Mouse (Mus musculus) induced T-regulatory cell, adult 2 months (primary cell): ENCODE measurements at regions not wholly inside any gene's neighbourhood (a gene's known extent, or its start where the extent isn't known, plus 50 kb on each side); places are given as distances from the start of the nearest gene placed in this dataset.

ENCODE experiments used
- DNase-seq: peaks from one replicate; pipeline ENCODE4 v3.0.0-alpha.2; 2012; ENCODE audit warnings: low read depth

GRCm38 (mm10) chr4:7642878-7643590, 595.8 kb downstream of the Car8 start:
- DNase-seq = no peak

DNA sequence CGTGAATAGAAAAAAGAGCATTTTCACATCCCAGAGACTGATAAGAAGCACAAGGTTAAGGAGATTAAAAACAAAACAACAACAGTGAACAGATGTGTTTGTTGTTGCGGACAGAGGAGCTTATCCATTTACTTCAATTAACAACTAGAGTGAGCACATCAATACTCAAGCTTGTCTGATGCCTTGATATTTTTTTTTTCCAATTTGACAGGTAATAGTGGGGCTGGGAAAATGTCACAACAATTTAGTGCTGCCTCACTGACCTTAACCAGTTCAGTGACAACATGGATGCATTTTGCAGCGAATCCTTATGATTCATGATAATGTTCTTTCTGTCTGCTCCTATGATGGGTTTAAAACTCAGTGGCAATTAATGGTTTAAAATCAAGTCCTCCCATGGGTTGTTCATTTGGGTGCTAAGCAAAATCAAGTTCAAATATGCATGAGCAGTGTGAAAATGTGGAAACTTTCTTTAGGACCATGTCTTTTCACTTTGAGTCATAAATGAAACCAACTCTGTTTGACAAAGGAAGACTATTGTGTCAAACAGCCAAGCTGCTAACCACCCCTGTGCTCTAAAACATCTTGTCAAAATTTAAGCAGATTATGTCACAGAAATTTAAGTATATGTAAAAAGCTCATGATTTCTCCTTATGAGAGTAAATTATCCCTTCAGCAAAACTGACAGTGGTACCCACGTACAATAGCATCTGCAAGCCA, 641.0 kb downstream of the Car8 start:
- DNase-seq = peak; percentile 58

DNA sequence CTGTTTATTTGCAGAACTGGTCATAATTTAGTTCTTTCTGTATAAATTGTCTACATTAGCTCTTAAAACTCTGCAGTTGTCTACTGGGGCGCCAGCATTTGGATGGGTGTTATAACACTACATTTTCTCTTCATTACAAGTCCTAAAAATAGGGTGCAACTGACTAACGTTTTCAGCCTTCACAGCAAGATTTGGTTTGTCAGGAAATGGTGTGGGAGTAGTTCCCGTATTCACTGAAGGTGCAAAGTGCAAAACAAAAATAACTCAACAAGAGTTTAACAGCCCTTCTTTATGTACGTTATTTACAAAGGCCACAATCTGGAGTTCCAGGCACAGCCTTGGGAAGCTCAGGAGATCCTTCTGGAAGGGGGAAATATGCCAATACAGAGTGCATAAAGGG, 642.7 kb downstream of the Car8 start:
- DNase-seq = peak; percentile 38

GRCm38 (mm10) chr4:7583851-7584250, 655.0 kb downstream of the Car8 start:
- DNase-seq = no peak

- DNase-seq = no peak
These were observed 656.9 kb downstream of the Car8 start for GRCm38 (mm10) chr4:7581931-7582330.

- DNase-seq = no peak
These were observed 657.5 kb downstream of the Car8 start for GRCm38 (mm10) chr4:7581220-7581916.

DNA sequence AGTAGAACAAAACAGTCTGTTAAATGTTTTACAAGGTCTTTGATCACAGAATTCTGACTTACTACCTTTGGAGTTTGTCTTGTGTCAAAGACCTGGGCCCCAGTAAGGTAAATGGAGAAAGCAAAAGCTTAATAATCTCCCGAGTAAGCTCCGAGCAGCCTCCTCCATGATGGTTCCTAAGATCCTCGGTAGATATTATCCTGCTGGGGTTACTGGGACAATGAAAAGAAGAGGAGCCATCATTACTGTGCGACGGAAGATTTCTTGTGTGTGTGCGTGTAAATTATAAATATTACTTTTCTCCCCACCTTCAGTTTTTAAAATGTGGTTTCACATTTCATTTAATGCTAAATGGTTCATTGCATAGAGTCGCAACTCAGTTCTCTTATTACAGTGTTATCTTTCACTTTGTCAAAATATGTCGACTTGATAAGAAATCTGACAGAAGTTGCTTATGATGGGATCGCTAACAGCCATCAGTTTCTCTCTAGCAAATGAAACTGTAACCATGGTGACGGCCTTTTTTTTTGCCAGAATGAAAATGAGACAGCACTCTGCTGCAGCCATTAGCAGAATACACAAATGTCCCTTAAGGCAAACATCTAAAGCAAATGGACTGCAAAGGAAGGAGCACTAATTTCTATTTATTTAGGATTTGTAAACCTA, 658.2 kb downstream of the Car8 start:
- DNase-seq = peak; percentile 71

- DNase-seq = no peak
These were observed 664.8 kb downstream of the Car8 start for GRCm38 (mm10) chr4:7574011-7574410.

DNA sequence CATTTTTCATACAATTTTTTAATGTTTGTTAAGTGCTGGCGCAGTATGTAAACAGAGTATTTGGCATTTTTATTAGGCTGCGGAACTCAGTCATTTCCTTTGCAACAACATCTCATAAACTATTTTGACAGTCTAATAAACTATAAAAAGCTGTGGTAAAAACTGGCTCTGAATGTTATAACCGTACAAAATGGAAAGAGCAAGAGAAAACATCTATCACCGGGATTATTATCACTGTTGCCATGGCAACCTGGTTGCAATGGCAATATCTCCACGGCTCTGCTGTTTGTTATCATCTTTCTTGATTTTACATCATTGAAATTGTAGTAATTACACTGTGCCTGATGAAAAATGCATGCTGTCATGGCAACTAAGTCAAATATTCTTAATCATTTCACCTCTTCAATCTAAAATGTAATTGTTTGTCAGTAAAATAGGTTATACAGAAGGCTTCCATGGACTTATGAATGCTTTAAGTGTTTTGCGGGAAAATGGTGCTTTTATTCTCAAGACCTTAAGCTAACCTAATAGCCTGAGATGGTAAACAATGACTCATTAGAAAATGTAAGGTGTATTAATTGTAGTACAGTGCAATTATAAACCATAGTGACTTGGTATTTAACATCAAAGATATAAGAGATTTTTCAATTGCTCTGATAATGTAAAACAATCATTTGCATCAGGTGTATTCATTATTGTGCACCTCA, 671.0 kb downstream of the Car8 start:
- peak; percentile 29 for DNase-seq

DNA sequence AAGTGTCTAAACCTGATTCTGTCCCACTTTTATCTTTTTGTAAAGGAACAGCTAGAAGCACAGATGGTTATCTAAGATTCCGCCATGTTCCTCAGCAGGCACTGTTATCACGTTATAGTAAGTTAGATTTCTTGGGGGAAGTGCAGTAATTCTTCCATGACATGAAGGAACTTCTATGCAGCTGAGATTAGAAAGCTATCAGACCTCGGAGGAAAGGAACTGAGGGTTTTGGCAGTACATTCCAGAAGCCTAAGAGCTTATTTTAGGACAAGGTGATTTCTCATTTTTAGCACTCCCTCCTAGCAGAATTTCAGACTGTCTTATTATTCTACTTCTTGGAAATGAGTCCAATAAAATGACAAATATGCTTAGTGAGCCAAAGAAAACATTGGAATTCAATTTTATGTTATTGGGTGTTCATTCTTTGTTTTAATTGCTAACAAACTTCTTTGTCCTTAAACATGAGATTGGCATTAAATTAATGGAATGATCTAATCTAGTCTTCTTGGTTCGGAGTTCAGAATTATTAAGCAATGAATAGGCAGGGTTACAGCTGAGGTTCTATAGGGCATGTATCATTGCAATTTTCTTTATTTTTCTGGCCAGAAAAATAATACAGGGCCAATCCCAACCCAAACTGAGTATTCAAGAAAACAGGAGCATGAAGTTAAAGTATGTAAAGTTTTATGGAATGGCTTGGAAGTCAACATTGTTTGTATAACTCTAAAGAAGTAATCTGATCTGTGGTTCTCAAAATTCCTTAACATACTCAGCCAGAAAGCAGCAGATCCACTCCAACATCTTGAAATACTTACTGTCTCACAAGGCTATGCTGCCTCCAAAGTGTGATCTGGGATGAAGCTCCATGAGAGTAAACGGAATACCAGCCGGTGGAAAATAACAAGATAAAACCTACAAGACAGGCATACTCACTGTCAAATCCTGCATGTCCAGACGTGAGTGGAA, 678.7 kb downstream of the Car8 start:
- DNase-seq = no peak

- DNase-seq = no peak
These were observed 680.1 kb downstream of the Car8 start for GRCm38 (mm10) chr4:7558721-7559120.

- no peak for DNase-seq
These were observed 704.5 kb downstream of the Car8 start for GRCm38 (mm10) chr4:7534301-7534700.

DNA sequence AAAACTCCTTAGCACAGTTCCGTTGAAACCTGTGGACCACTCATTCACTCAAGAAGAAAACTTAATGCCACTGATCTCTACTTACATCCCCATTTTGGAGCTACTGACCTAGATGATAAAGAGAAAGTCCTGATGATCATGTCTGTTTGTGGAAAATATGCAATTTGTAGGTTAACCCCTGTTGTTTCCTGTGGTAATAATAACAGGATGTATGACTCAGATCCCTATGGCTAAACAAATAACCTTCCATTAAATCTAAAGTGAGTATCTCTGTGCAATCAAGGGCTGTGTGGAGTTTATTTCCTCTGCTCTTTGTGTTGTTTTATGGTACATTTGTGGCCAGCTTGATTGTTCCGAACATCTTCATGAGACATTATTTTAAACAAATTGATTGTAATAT, 711.1 kb downstream of the Car8 start:
- peak; percentile 6 for DNase-seq

DNA sequence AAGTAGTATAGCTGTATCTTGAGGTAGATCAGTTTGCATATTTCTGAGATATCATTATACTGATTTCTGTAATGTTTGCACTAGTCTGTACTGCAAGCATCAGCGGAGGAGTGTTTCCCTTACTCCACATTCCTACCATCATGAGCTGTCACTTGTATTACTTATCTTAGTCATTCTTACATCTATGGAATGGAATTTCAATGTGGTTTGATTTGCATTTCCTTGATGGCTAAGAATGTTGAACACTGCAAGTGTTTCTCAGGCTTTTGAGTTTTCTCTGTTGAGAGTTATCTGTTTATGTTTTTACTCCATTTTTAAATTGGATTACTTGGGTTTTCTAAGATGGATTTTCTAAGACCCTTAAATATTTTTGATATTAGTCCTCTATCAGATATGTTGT, 725.8 kb downstream of the Car8 start:
- no peak for DNase-seq

- DNase-seq = no peak
These were observed 753.3 kb downstream of the Car8 start for GRCm38 (mm10) chr4:7485552-7485951.

DNA sequence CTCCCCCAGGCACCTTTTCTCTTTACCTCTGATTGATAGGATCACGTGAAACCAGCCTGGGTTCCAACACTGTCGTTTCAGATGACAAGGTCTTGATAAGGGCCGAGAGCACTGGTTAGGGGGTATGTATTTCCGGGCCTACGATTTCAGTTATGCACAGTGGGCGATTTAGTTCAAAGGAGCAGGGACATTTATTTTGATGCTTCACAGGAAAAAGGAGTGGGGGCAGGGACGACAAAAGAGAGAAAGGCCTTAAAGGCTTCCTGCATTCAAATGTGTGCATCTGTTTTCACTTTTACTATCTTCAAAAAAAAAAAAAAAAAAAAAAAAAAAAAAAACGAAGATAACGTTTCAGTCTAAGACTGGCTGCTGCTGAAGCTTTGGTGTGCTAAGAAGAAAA, 783.7 kb downstream of the Car8 start:
- DNase-seq = peak; percentile 79

DNA sequence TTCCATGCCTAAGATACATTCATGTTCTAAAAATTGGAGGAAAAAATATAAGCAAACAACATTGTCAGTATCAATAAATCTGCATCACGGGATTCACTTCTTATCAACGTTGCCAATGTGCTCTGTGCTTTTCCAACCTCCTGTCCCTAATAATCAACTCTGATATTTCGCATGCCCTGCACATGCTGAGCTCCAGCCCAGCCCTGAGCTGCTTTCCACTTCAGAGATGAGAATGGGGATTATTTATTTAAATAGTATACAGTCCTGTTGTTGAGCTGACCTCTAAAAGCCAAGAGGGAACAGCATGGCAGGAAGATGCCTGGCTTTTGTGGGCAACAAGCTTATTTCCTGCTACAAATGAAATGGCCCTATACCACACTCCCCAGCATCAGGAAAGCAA, 786.2 kb downstream of the Car8 start:
- DNase-seq = no peak

DNA sequence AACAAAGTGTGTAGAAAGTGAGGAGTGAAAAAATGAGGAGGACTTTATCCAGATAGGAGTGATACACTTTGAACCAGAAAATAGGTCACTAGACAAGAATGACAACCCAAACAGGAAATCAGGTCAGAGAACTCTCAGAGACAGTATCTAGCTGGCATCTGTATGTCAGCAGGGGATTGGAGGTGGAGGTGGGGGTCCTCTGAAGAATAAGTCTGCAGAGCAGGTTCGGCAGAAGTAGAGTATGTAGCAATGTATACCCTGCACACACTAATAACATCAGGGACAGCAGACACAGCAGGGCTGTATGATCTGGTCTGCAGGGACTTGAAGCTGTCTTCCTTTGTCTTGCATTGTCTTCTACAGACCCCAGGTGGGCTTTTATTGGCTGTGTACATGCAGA, 787.9 kb downstream of the Car8 start:
- DNase-seq = no peak

DNA sequence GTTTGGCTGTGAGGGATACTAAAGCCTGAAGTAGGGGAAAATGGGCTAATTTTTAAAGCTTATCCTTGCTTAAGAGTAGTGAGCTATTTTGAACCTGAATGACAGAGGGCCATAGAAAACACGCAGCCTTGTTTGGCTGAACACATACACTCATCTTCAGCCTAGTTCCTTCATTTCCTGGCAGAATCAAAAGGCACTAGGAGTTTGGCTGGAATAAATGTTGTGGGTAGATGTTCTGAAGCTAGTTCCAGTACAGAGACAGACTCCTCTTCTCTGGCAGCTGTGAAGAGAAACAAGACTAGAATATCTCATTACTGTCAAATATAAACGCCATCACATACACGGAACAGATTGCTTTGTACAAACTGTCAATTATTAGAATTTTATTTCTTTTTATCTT, 809.5 kb downstream of the Car8 start:
- DNase-seq = no peak

- DNase-seq = no peak
These were observed 814.8 kb downstream of the Car8 start for GRCm38 (mm10) chr4:7424081-7424480.

- no peak for DNase-seq
These were observed 815.6 kb downstream of the Car8 start for GRCm38 (mm10) chr4:7423204-7423603.
